Comparison of ENCODE assay signal across 11 mouse cellular contexts in genomic region chr2:27644547-27645120, GRCm38 (mm10). TPM values are rescaled to one million over a fixed set of nuclear protein-coding genes. Genes with fewer than 3 reads are reported as not detected.
DNase-seq lines count a peak whose midpoint lies in the region; ATAC-seq lines count a peak whose summit lies in the region.
"Had no signal": no experiment of that assay in that cellular context is flagged by ENCODE, and none has a peak within 500 bp of the region (broad histone marks: within the 10 kb centered on the region; RNA-seq: fewer than 3 reads in every experiment).

No protein-coding gene starts in this region.

- H3K4me3 ChIP-seq in lung, embryonic 15.5 days, result no peak overlapping the region
- H3K4me3 ChIP-seq in embryonic facial prominence, embryonic 11.5 days (ENCODE audit: low read depth, low read length), result no peak overlapping the region

- peaks cover 10% of the 10 kb centered on the region for H3K4me1 ChIP-seq in lung, embryonic 15.5 days
- no peaks in the 10 kb centered on the region for H3K4me1 ChIP-seq in embryonic facial prominence, embryonic 11.5 days (ENCODE audit: control insufficient read depth, insufficient read depth, low read length)

- no peak for ATAC-seq in lung, embryonic 15.5 days (ENCODE audit: borderline replicate concordance, extremely low read depth, low FRiP score, low TSS enrichment)
- no peak for ATAC-seq in embryonic facial prominence, embryonic 11.5 days (replicated peaks; ENCODE audit: insufficient number of reproducible peaks, low FRiP score, low TSS enrichment, low read depth)

- H3K27me3 ChIP-seq in lung, embryonic 15.5 days, result no peaks in the 10 kb centered on the region
- H3K27me3 ChIP-seq in embryonic facial prominence, embryonic 11.5 days (ENCODE audit: control insufficient read depth, insufficient read depth, low read length), result no peaks in the 10 kb centered on the region

- no peaks in the 10 kb centered on the region for H3K9me3 ChIP-seq in lung, embryonic 15.5 days
- H3K9me3 ChIP-seq in embryonic facial prominence, embryonic 11.5 days (replicated peaks; ENCODE audit: control insufficient read depth, low read length), result no peaks in the 10 kb centered on the region

- no peak overlapping the region for H3K9ac ChIP-seq in lung, embryonic 15.5 days
- H3K9ac ChIP-seq in embryonic facial prominence, embryonic 11.5 days (replicated peaks; ENCODE audit: low read length), result no peak overlapping the region

- 28% methylated on average over 5 of the region's 5 CpGs for WGBS in lung, embryonic 15.5 days
- WGBS in embryonic facial prominence, embryonic 11.5 days, result 25% methylated on average over 5 of the region's 5 CpGs

- no peaks in the 10 kb centered on the region for H3K36me3 ChIP-seq in lung, embryonic 15.5 days
- no peaks in the 10 kb centered on the region for H3K36me3 ChIP-seq in embryonic facial prominence, embryonic 11.5 days (replicated peaks; ENCODE audit: control insufficient read depth, insufficient read depth, low read depth, low read length)

- H3K4me2 ChIP-seq in lung, embryonic 15.5 days, result no peak overlapping the region
- H3K4me2 ChIP-seq in embryonic facial prominence, embryonic 11.5 days (ENCODE audit: low read depth, low read length), result no peak overlapping the region

- peak; percentile 94 for DNase-seq in heart, adult 11 months
- DNase-seq in heart, postnatal 25 days (ENCODE audit: low spot score), result no peak
- no peak for DNase-seq in lung, postnatal 25 days (ENCODE audit: low spot score)
- peak; percentile 8 for DNase-seq in embryonic facial prominence, embryonic 11.5 days (ENCODE audit: low spot score)
- peak; percentile 51 for DNase-seq in heart, postnatal 4 days
- no peak for DNase-seq in urinary bladder, postnatal 14 days (ENCODE audit: low spot score)
- no peak for DNase-seq in right cerebral cortex, postnatal 4 days
- DNase-seq: left cerebral cortex, postnatal 4 days; retina, postnatal 1 day had no signal

- H3K27ac ChIP-seq in lung, embryonic 15.5 days, result peak overlapping the region; percentile 46; the same call in 1 of the 2 replicates
- no peak overlapping the region for H3K27ac ChIP-seq in embryonic facial prominence, embryonic 11.5 days (replicated peaks; ENCODE audit: low read depth, low read length)
- H3K27ac ChIP-seq: macrophage had no signal

- intact Hi-C loops in heart, postnatal 25 days (cut with DNase I), result no loop called here

RNA-seq across cellular contexts. Expression of gene Rxra, which starts 31.6 kb away (rescaled TPM):
- total RNA-seq in heart, postnatal 25 days (2021), result 10 to 100 TPM; 41.5 to 45.9 TPM
- 12.6 and 13.5 TPM in 2 replicates for polyA plus RNA-seq in lung, embryonic 15.5 days (2015; fragmentation: Nextera tagmentation; extraction: Ambion mirVana)
- 7.6 and 9.7 TPM in 2 replicates for polyA plus RNA-seq in embryonic facial prominence, embryonic 11.5 days (2014; fragmentation: Nextera tagmentation; extraction: Ambion mirVana)
- 10 to 100 TPM; 39.0 to 43.2 TPM for total RNA-seq in heart, postnatal 4 days (2021)

Comparison
In these comparisons a context has a peak if more than half of its experiments do, and no peak if none do; other contexts are left out.
1. DNase-seq: peak in heart, adult 11 months (single experiment), embryonic facial prominence, embryonic 11.5 days (single experiment) and heart, postnatal 4 days (single experiment); none in heart, postnatal 25 days (single experiment), lung, postnatal 25 days (single experiment), urinary bladder, postnatal 14 days (single experiment) and right cerebral cortex, postnatal 4 days (single experiment).